Mouse (Mus musculus) ES-Bruce4 (cell line): ENCODE results near the gene Krt10.

Experiments
- CTCF ChIP-seq: IDR thresholded peaks from one replicate; pipeline ENCODE4 v1.8.1; 2011; ENCODE audit warnings: low read depth, low read length
- EP300 ChIP-seq: IDR thresholded peaks from 2 replicates; pipeline ENCODE4 v1.6.1; 2011; ENCODE audit warnings: low read depth, low read length; ENCODE audit not compliant: insufficient read depth
- POLR2A ChIP-seq: IDR thresholded peaks from one replicate; pipeline ENCODE4 v1.8.1; 2011; ENCODE audit warnings: low read length; ENCODE audit not compliant: insufficient read depth

GRCm38 (mm10) chr11:99361423-99361822 is 27.7 kb downstream of the Krt10 start:
- TF ChIP-seq CTCF: no peak
- TF ChIP-seq POLR2A: no peak
- no peak for TF ChIP-seq EP300
